Mouse (Mus musculus) midbrain, embryonic 14.5 days (tissue): ENCODE data around the gene Gan. TPM values are rescaled to one million over a fixed set of nuclear protein-coding genes. Genes with fewer than 3 reads are reported as not detected.

Experiments
- ATAC-seq: fragments of 200-750 bp; cut with Nextera tagmentation; 2 replicates; pipeline ENCODE4 v1.8.0; 2017; ENCODE audit warnings: moderate number of reproducible peaks, moderate library complexity; ENCODE audit not compliant: low FRiP score, low TSS enrichment
- DNase-seq: peaks from one replicate; pipeline ENCODE4 v3.0.0-alpha.2; 2015
- H3K27ac ChIP-seq: fragments of 300-500 bp; sonication (generic); replicated peaks from 2 replicates; pipeline ENCODE4 v1.5.1; 2014; ENCODE audit warnings: mild to moderate bottlenecking, low read depth, low read length, moderate library complexity
- H3K27me3 ChIP-seq: fragments of 300-500 bp; sonication (generic); 2 replicates; pipeline ENCODE4 v1.6.1; 2014; ENCODE audit warnings: low read length, control low read depth, mixed read lengths; ENCODE audit not compliant: control insufficient read depth, insufficient read depth
- H3K36me3 ChIP-seq: fragments of 300-500 bp; sonication (generic); 2 replicates; pipeline ENCODE4 v1.6.1; 2014; ENCODE audit warnings: low read length, control low read depth; ENCODE audit not compliant: control insufficient read depth, insufficient read depth
- H3K4me1 ChIP-seq: fragments of 300-500 bp; sonication (generic); 2 replicates; pipeline ENCODE4 v1.6.1; 2014; ENCODE audit warnings: mild to moderate bottlenecking, antibody characterized with exemption, low read length, control low read depth; ENCODE audit not compliant: control insufficient read depth, insufficient read depth
- H3K4me2 ChIP-seq: fragments of 300-500 bp; sonication (generic); 2 replicates; pipeline ENCODE4 v1.6.1; 2014; ENCODE audit warnings: mild to moderate bottlenecking, low read length, moderate library complexity
- H3K4me3 ChIP-seq: fragments of 300-500 bp; sonication (generic); replicated peaks from 2 replicates; pipeline ENCODE4 v1.5.1; 2014; ENCODE audit warnings: low read depth, low read length
- H3K9ac ChIP-seq: fragments of 300-500 bp; sonication (generic); replicated peaks from 2 replicates; pipeline ENCODE4 v1.6.1; 2014; ENCODE audit warnings: mild to moderate bottlenecking, low read length, moderate library complexity
- H3K9me3 ChIP-seq: fragments of 300-500 bp; sonication (generic); 2 replicates; pipeline ENCODE4 v1.6.1; 2016; ENCODE audit warnings: low read length, control low read depth, mixed read lengths; ENCODE audit not compliant: control insufficient read depth
- WGBS: fragments of 180-500 bp; shearing (Covaris S2); extraction: QIAGEN DNeasy Blood & Tissue Kit; methylation state at CpG from one replicate; pipeline ENCODE4 v1.1.7; 2014; 5-methylcytosine and 5-hydroxymethylcytosine counted together
- polyA plus RNA-seq: library from polyadenylated mRNA; unstranded; fragments of >200 nt; fragmentation: Nextera tagmentation; extraction: Ambion mirVana; gene quantifications from 2 replicates; pipeline ENCODE4 v1.2.1, GENCODE M21; 2014

Gene Gan
- polyA plus RNA-seq: 4.9 and 7.1 TPM in 2 replicates

DNA sequence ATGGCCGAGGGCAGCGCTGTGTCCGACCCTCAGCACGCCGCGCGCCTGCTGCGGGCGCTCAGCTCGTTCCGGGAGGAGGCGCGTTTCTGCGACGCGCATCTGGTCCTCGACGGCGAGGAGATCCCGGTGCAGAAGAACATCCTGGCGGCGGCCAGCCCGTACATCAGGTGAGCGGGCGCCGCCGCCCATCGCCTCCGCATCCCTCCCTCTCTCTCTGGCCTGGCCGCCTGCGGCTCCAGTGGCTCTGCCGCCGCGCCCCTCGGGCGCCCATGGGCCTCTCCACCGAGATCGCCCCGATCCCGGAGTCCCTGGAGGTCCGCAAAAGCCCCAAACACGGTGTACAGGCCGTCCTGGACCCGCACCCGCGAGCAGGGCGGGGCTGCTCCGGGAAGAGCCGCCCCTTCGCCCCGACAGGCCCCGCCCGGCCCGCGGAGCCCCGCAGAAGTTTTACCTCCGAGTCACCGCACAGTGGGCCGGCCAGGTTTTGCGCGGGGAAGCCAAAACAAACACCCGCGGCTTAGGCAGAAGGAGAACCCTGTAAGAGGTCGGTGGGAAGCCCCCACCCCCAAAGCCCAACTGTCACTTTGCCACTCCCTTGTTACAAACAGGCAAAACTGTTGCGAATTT is at the start of gene Gan:
Gan (plus strand) TSS at position 1 of the 627 bp plus-strand sequence.
- Histone ChIP-seq H3K4me1 (peaks cover 20% of the 10 kb centered on the region), H3K4me2 (peak within 1 kb of the TSS; percentile 78), H3K9ac (peak within 1 kb of the TSS; percentile 82), H3K9me3 (no peaks in the 10 kb centered on the region), H3K27me3 (no peaks in the 10 kb centered on the region), H3K27ac (peak within 1 kb of the TSS; percentile 74), H3K4me3 (peak within 1 kb of the TSS; percentile 88), H3K36me3 (no peaks in the 10 kb centered on the region)
- 1% methylated on average over 61 of the region's 65 CpGs for WGBS
- ATAC-seq (peak; percentile 61), DNase-seq (no peak)

DNA sequence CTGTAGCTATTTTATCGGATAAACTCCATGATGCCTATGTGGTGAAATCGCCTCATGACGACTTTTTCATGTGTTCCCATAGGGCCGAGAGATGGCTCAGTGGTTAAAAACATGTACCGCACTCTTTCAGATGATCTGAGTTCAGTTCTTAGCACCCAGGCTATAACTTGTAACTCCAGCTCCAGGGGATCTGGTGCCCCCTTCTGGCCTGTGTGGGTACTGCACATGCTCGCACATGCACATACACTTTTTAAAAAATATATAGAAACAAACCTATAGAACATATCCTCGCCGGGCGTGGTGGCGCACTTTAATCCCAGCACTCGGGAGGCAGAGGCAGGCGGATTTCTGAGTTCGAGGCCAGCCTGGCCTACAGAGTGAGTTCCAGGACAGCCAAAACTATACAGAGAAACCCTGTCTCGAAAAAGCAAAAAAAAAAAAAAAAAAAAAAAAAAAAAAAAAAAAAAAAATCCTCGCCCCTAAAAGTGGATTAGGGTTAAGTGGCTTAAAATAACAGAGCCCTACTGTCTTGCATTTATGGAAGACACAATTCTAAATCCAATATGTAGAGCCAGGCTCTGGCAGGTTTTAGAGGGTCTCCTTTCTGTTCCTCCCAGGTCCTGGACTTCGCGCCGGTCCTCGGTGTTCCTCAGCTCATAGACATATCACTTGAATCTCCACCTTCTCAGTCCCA is 48.8 kb upstream of the Gan start:
- Histone ChIP-seq H3K27ac (no peak overlapping the region), H3K27me3 (no peaks in the 10 kb centered on the region), H3K4me2 (no peak overlapping the region), H3K36me3 (no peaks in the 10 kb centered on the region), H3K4me1 (no peaks in the 10 kb centered on the region), H3K9ac (no peak overlapping the region), H3K9me3 (no peaks in the 10 kb centered on the region), H3K4me3 (no peak overlapping the region)
- DNase-seq (no peak), ATAC-seq (no peak)
- 89% methylated on average over 19 of the region's 19 CpGs for WGBS

DNA sequence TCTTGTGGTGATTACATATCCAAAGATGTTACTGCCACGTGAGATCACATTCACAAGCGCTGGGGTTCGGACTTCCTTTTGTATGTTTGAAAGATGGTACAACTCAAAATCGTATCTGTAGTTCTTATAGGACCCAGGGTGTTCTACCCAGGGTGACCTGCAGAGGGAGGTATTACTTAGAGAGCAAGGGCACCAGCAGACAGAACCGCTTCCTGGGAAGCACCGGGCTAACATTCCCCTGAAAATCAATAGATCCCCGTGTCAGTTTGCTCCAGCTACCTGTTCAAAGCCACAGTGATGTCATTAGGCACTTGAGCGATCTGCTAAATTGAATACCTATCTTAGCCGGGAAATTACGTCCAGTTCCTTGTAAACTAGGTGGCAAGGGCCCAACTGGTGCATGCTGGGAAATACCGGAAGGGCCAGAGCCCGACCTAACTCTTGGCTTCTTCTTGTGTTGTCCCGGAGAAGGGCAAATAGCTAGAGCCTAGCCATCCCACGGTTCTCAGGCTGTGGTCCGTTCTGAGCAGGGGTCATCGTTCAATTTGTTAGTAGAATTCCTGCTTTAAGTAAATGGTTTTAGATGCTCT is 48.0 kb upstream of the Gan start:
- no peaks in the 10 kb centered on the region for H3K9me3 ChIP-seq
- WGBS: 55% methylated on average over 16 of the region's 16 CpGs
- no peaks in the 10 kb centered on the region for H3K4me1 ChIP-seq
- no peak overlapping the region for H3K9ac ChIP-seq
- H3K4me3 ChIP-seq: no peak overlapping the region
- no peak for ATAC-seq
- peak; percentile 47 for DNase-seq
- H3K4me2 ChIP-seq: no peak overlapping the region
- H3K27me3 ChIP-seq: no peaks in the 10 kb centered on the region
- H3K27ac ChIP-seq: no peak overlapping the region
- no peaks in the 10 kb centered on the region for H3K36me3 ChIP-seq

DNA sequence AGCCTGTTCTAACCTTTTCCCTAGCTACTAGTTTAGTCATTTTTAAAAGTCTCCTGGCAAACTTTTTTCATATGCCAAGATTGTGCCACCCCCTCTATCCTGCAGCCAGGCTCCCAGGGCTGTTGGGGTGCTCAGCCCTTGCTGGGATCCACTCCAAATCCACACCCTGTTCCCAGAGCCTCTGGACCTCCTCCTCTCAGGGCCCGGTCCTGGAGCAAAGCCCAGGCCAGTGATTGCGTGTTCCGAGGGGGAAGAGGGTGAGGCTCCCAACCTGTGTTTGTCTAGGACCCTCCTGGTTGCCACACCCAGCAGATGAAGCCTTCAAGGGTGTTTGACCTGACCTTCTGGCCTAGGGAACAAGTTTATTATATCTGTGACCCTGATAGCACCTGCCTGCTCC is 46.3 kb upstream of the Gan start:
- no peaks in the 10 kb centered on the region for H3K36me3 ChIP-seq
- H3K9me3 ChIP-seq: no peaks in the 10 kb centered on the region
- DNase-seq (no peak), ATAC-seq (no peak)
- H3K4me3 ChIP-seq: no peak overlapping the region
- H3K27ac ChIP-seq: no peak overlapping the region
- no peaks in the 10 kb centered on the region for H3K27me3 ChIP-seq
- no peaks in the 10 kb centered on the region for H3K4me1 ChIP-seq
- no peak overlapping the region for H3K9ac ChIP-seq
- WGBS: 97% methylated on average over 3 of the region's 3 CpGs
- no peak overlapping the region for H3K4me2 ChIP-seq

DNA sequence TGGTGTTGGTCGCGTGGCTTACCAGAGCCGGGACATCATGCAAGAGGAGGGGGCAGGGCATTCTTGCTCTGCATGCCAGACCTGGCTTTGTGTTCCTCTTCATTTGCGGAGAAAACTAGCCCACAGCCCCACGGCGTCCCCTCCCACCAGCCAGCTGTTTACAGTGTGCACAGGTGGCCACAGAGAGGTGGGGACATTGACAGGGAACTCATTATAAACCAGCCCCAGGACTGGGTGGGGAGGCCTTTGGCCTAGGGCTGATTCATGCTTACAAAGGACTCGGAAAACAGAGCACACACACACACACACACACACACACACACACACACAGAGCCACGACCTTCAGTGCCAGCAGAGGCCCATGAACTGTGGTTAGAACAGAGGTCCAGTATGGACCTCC is 45.7 kb upstream of the Gan start:
- Histone ChIP-seq H3K27ac (no peak overlapping the region), H3K4me1 (no peaks in the 10 kb centered on the region), H3K36me3 (no peaks in the 10 kb centered on the region), H3K4me3 (no peak overlapping the region), H3K9me3 (no peaks in the 10 kb centered on the region), H3K9ac (no peak overlapping the region), H3K4me2 (no peak overlapping the region), H3K27me3 (no peaks in the 10 kb centered on the region)
- DNase-seq: no peak
- WGBS: 80% methylated on average over 8 of the region's 8 CpGs
- ATAC-seq: no peak

DNA sequence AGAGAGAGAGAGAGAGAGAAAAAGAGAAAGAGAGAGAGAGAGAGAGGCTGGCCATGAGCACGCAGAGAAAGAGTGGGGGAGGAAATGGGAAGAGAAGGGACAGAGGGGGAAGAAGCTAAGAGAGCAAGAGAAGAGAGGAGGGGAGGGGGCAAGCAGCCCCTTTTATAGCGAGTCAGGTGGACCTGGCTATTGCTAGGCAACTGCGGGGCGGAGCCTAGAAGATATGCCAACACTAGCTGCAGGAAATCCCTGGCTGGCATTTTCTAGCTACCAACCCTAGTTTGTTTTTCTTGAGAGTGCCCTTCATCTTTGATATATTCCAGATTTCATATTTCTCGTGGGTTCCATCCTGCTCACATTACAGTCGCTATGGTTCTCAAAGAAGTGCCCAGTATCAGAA is 42.8 kb upstream of the Gan start:
- no peak overlapping the region for H3K4me2 ChIP-seq
- H3K9me3 ChIP-seq: no peaks in the 10 kb centered on the region
- DNase-seq: peak; percentile 37
- no peak for ATAC-seq
- no peaks in the 10 kb centered on the region for H3K27me3 ChIP-seq
- no peaks in the 10 kb centered on the region for H3K4me1 ChIP-seq
- H3K36me3 ChIP-seq: no peaks in the 10 kb centered on the region
- H3K27ac ChIP-seq: no peak overlapping the region
- H3K9ac ChIP-seq: no peak overlapping the region
- WGBS: 54% methylated on average over 6 of the region's 6 CpGs
- H3K4me3 ChIP-seq: no peak overlapping the region

DNA sequence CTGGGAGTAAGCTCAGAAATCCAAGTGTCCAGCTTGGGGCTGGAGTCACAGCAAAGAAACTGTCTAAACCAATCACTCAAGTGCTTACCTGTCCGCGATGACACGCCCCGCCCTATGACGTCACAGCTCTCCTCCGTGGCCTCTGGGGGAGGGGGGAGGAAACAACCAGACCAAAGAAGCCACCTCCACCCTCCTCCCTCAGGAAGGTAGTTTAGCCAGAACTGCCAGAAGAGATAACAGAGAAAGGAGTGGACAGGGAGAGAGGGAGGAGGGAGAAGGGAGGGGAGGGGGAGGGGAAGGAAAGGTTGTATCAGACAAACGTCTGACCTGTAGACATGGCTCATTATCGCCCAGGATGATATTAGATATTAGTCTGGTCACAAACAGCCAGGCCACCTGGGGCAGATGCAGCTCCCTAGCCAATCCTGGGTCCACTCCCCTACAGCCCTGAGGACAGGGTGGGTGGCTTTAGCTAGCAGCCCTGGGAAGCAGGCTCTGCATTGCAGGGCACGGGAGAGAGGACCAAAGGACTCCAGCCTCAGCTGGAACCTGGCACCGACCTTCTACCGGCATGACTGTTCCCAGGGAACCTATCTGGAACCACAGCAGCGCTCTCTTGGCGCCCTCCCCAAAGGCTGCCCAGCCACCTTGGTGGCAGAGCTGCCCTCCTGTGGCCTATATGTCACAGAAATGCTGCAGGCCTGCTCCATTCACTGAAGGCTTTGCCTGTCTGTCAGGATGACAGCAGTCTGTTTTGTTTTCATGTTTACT is 42.1 kb upstream of the Gan start:
- no peak for ATAC-seq
- 14% methylated on average over 13 of the region's 13 CpGs for WGBS
- Histone ChIP-seq H3K9me3 (no peaks in the 10 kb centered on the region), H3K9ac (no peak overlapping the region), H3K36me3 (no peaks in the 10 kb centered on the region), H3K4me1 (no peaks in the 10 kb centered on the region), H3K27ac (no peak overlapping the region), H3K4me2 (peak overlapping the region; percentile 35), H3K27me3 (no peaks in the 10 kb centered on the region), H3K4me3 (peak overlapping the region; percentile 10; the same call in 1 of the 2 replicates)
- peak; percentile 29 for DNase-seq

DNA sequence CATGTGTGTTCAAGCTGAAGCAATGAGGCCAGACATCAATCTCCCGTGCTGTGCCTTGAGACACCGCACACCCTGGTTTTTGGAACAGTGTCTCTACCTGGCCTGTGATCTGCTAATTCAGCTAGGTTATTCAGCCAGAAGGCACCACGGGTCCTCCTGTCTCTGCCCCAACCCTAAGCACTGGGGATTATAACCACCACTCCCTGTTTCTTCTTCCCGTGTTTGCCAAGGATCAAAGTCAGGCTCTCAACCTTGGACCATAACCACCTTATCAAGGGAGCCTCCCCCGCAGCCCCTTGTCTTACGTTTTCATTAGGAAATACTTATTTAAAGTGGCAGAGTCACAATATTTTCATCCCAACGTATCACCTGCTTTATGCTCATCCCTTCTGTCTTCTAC is 41.4 kb upstream of the Gan start:
- H3K9me3 ChIP-seq: no peaks in the 10 kb centered on the region
- H3K4me2 ChIP-seq: no peak overlapping the region
- H3K4me3 ChIP-seq: no peak overlapping the region
- DNase-seq: no peak
- H3K4me1 ChIP-seq: no peaks in the 10 kb centered on the region
- no peaks in the 10 kb centered on the region for H3K27me3 ChIP-seq
- H3K36me3 ChIP-seq: no peaks in the 10 kb centered on the region
- no peak overlapping the region for H3K27ac ChIP-seq
- no peak for ATAC-seq
- 77% methylated on average over 7 of the region's 7 CpGs for WGBS
- no peak overlapping the region for H3K9ac ChIP-seq
